Mouse (Mus musculus) layer of hippocampus, adult 11-12 months (tissue): ENCODE results near the gene Hist1h3e.
A peak's percentile ranks its signal among the peaks of the same experiment; 100 is the strongest.
"Not testable (repeated sequence)": the region's sequence is repeated elsewhere in the genome, so short reads cannot be mapped to it uniquely, and the experiment has no call there.

ENCODE experiments used
- DNase-seq: peaks from one replicate; pipeline ENCODE4 v3.0.0; 2022; ENCODE audit warnings: low spot score

Hist1h3e gene

GRCm38 (mm10) chr13:23561883-23562659 lies at the start of gene Hist1h3e:
TSS of gene Hist1h3e (minus strand) at chr13:23562369.
- peak; percentile 96 for DNase-seq

DNA sequence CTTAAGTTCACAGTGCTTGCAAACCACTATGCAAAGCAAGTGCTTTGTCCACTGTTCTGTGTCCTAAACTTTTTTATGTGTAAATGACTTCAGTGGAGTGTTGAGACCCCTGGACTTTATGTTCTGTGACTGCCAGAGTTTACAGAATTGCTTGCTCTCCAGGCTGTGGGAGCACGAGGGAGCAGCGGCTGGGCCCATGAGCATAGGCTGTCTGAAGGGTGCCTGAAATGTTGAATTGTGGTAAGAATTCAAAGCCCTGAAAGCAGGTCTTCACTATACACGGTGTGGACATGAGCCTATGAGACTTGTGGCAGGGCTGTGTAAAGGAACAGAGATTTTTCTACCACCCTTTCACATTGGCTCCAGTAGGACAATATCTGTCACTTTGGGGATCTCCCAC lies 49.5 kb upstream of the Hist1h3e start:
- DNase-seq = no peak

- no peak for DNase-seq
These were observed 48.2 kb upstream of the Hist1h3e start for GRCm38 (mm10) chr13:23610393-23610792.

DNA sequence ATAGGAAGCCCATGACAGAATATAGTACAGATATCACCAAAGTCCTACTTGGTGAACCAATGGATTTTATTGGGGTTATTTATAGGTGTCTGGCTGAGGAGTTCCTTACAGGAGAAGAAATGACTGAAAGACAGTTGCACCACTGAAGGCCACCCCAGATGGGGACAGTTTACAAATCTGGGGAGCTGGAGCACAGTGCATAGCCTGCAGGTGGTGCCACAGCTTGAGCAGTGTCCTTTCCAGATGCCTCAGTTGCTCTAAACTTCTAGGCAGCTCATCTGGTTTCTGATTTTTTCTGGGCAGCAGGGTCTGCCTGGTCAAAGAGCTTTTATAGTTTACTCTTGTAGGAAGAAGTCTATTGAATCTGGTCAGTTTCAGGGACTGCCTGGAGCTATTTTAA lies 47.7 kb upstream of the Hist1h3e start:
- no peak for DNase-seq

DNA sequence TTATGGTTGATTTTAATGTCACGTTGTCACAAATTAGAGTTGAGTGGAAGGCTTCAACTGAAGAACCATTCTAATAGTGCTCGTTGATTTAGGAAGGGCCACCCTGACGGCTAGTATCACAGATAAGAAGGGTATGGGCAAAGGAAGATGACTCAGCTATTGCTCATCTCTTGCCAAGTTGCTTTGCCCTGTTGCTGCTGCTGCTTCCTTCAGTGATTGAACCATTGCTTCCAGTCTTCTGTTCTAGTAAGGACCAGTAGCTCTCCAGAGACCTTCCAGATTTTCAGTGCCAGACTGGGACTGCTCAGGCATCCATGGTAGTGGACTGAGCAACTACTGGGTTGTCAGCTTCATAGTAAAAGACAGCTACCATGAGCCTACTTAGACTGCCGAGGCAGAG lies 47.0 kb upstream of the Hist1h3e start:
- no peak for DNase-seq

DNA sequence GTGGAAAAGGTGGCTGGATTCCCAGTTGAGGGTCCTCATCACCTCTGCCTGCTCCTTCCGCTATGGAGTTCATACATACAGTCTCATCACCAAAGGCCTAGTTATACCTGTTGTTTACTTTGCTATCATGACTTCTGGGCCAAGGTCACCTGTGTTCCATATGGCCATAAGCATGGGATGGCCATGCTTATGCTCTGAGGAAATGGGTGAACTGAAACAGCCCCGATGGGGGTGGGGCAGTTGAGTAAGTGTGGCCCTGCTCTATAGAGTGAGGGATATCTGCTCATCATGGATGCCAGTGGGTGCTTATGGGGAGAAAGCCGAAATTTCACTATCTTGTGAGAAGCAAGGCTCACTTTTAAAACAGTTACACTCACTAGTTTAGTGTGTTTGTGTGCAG lies 42.9 kb upstream of the Hist1h3e start:
- DNase-seq = no peak

DNA sequence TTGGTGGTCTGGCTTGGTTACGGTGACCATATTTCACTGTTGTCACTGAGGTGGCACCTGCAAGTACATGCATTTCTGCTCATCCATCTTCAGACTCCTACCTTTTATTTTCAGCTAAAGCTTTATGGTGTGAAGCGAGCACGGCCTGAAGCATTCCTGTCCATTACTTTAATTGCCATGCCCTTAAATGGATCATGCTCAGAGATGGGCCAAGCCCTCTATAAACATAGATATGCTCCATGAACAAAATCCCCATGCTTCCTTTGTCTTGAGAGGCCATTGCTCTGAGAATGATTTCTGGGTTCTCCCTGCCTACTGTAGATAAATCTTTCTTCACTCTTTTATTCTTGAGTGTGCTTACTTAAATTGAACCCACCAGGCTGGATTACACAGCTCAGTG lies 42.3 kb upstream of the Hist1h3e start:
- no peak for DNase-seq

DNA sequence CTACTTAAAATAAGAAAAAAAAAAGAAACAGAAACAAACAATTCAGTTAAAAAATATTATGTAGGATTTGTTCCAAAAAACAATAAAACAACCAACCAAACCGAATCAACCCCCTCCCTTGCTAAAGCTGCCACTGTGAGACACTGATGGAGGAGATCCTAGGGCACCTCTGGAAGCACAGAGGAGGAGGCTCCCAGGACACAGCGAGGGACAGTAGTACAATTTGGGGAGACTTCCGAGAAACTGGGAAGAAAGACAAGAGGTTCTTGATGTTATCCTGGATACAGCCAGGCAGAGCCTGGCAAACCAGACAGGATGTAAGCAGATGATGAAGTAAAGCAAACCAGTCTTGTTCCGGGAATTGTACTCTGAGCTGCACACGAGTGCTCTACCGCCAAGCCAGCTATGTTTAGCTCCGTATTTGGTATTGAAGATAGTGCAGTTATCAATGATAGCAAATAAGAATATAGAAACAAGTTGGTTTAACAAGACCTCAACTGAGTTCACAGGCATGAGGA lies 41.1 kb upstream of the Hist1h3e start:
- DNase-seq = no peak

DNA sequence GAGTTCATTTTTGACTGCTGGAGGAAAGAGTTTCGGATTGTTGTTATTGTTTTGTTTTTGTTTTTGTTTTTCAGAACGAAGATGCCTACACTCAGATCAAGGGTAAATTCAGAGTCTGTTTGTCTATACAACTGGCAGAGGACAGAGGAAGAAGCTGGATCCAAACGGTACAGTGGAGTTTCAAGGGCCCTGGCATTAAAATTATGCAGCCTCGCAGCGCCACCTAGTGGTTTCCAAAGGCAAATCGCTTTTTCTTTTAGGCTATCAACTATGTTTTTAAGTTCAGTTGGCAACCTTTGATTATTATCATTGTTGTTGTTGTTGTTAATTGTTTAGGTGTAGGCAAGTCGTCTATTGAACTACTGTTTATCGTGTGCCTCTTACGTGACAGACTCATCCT lies 35.8 kb upstream of the Hist1h3e start:
- peak; percentile 65 for DNase-seq

GRCm38 (mm10) chr13:23595622-23596372 lies 33.6 kb upstream of the Hist1h3e start:
- DNase-seq = no peak

DNA sequence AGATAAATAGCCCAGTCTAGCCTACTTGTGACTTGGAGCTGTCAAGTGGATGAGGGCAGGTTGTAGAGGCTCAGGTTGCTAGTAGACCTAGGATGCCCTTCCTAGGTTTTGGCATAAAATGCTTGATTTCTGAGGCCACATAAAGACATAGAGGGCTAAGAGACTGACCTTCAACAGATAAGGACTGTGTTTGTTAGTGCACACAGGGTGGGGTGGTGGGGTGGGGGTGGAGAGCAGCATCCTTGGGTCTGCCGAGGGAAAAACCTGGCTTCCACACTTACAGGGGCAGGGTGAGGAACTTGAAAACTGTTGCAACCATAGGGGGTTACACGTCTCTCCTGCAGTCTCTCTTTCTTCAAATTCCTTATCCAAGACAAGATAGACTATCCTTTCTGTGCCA lies 33.0 kb upstream of the Hist1h3e start:
- no peak for DNase-seq

GRCm38 (mm10) chr13:23593051-23593770 lies 31.0 kb upstream of the Hist1h3e start:
- no peak for DNase-seq

- DNase-seq = no peak
These were observed 30.4 kb upstream of the Hist1h3e start for GRCm38 (mm10) chr13:23592614-23593013.

GRCm38 (mm10) chr13:23591886-23592285 lies 29.7 kb upstream of the Hist1h3e start:
- DNase-seq = not testable (repeated sequence)

DNA sequence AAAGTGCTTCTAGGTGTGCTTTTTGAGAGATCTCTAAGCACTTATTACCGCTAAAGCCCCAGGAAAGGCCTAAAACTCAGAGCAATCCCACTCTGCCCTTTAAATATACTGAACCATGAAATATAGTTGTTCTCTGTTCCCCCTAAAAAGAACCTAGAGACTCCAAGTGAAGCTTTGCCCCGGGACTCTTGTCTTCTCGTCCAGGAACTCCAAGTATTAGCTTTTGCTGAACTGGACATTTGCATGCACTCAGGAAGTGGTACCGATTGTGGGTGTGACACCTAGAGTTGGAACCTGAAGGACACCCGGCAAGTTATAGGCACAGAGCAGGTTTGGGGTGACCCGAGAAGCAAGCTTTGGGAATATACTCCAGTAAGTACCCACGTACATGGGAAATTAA lies 29.0 kb upstream of the Hist1h3e start:
- DNase-seq = no peak

- no peak for DNase-seq
These were observed 24.7 kb upstream of the Hist1h3e start for GRCm38 (mm10) chr13:23586940-23587225.

DNA sequence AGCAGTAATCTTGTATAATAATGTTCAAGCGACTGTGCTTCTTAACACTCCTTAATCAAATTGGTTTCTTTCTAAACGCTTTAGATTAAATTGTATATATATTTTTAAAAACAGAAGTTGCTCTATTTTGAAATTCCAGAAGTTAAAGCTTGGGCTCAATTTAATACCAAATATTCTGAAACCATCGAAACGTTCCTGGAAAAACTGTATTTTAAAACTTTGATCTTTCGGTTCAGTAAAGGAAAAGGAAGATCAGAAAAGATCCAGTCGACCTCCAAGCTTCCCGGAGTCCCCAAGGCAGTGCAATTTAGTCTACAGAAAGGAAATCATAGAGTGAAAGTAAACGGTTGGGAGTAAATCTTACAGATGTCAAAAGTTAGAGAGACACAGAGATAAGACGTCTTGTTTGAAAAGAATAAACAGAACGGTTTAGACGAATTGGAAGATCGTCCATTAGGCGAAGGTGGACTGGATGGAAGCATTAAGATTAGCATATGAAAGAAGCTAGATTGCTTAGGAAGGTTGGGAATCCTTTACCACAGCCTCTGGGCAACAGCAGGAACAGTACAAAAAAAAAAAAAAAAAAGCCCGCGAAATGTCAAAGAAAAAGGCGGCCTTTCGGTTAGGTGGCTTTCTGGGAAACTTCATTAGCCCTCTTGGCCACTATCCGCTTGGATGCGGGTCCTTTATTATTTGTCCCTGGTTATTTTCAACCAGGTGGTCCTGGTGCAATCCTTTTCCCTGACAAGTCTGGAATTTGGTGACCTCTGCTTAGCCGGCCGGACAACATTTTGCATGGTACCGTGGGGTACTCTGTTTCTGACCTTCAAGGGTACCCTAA lies 24.1 kb upstream of the Hist1h3e start:
- DNase-seq = no peak

- peak; percentile 77 for DNase-seq
These were observed 23.4 kb upstream of the Hist1h3e start for GRCm38 (mm10) chr13:23585442-23586098.

DNA sequence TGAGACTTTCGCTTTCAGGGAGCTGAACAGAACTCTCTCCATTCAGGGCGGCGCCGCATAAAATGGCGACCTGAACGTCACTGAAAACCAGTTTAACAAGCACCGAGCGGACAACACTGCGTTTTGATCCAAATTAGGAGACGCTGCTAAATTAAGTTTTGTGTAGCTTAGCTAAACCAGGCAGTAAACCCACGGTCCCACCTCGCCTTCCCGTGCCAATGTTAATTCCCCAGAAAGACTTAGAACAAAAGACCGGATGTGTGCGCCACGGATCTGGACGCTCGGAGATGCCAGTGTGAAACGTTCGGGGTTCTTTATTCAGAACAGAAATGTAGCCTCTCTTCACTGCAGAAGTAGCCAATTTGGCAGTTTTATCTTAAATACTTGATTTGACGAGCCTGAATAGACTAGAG lies 22.9 kb upstream of the Hist1h3e start:
- peak; percentile 72 for DNase-seq

- no peak for DNase-seq
These were observed 22.2 kb upstream of the Hist1h3e start for GRCm38 (mm10) chr13:23584331-23584730.

DNA sequence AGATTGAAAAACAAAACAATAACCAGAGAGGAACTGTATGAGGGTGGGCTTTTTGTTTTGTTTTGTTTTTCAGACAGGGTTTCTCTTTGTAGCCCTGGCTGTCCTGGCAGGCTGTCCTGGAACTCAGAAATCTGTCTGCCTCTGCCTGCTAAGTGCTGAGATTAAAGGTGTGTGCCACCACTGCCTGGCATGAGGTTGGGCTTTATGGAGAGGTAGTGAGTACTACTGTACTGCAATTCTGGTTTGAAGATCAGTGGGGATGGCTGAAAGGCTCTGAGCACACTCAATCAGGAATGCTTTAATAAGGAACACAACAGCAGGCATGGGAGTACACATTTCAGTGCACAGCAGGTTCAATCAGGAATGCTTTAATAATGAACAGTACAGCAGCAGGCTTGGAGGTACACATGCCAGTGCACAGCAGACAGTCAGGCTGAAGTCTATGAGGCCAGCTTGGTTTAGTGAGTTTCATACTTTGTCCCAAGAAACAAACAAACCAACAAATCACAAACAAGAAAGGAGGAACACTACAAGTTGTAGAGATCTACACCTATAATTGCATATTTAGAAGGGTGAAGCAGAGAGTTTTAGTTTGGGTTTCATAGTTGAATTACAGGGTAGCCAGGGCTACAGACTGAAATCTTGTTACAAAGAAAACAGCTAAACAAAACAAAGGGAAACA lies 21.4 kb upstream of the Hist1h3e start:
- no peak for DNase-seq
